Mouse (Mus musculus) embryonic fibroblast, embryonic 13.5 days (primary cell): ENCODE results near the gene Spred2.

Experiments used
- CTCF ChIP-seq: IDR thresholded peaks from 2 replicates; pipeline ENCODE4 v1.5.1; 2011; ENCODE audit warnings: mild to moderate bottlenecking, control low read depth, low read length, moderate library complexity, borderline replicate concordance; ENCODE audit not compliant: insufficient read depth
- POLR2A ChIP-seq: IDR thresholded peaks from 2 replicates; pipeline ENCODE4 v1.6.1; 2011; ENCODE audit warnings: low read depth, mild to moderate bottlenecking, control low read depth, low read length, moderate library complexity

- no peak for TF ChIP-seq POLR2A
- no peak for TF ChIP-seq CTCF
These were observed 121.4 kb downstream of the Spred2 start for GRCm38 (mm10) chr11:20045586-20045985.
